Mouse (Mus musculus) telencephalon, adult 2 months (tissue): ENCODE data around the gene Cacng1.

Experiments used
- DNase-seq: peaks from one replicate; pipeline ENCODE4 v3.0.0-alpha.2; 2011; ENCODE audit warnings: low read depth, low spot score

Gene Cacng1

GRCm38 (mm10) chr11:107716332-107716938 lies at the start of gene Cacng1:
Cacng1 (minus strand) TSS chr11:107716522.
- no peak for DNase-seq

- DNase-seq, result no peak
Observed at GRCm38 (mm10) chr11:107762688-107763460, 46.6 kb upstream of the Cacng1 start.

GRCm38 (mm10) chr11:107761790-107762500 lies 45.6 kb upstream of the Cacng1 start:
- no peak for DNase-seq

GRCm38 (mm10) chr11:107760001-107760400 lies 43.7 kb upstream of the Cacng1 start:
- DNase-seq, result no peak

GRCm38 (mm10) chr11:107759516-107759915 lies 43.2 kb upstream of the Cacng1 start:
- DNase-seq, result no peak

GRCm38 (mm10) chr11:107749114-107749513 lies 32.8 kb upstream of the Cacng1 start:
- no peak for DNase-seq

- DNase-seq, result no peak
Observed at GRCm38 (mm10) chr11:107748243-107749035, 32.1 kb upstream of the Cacng1 start.

- no peak for DNase-seq
Observed at GRCm38 (mm10) chr11:107743100-107743499, 26.8 kb upstream of the Cacng1 start.

- no peak for DNase-seq
Observed at GRCm38 (mm10) chr11:107738418-107739099, 22.2 kb upstream of the Cacng1 start.

GRCm38 (mm10) chr11:107737886-107738285 lies 21.6 kb upstream of the Cacng1 start:
- DNase-seq, result no peak

- no peak for DNase-seq
Observed at GRCm38 (mm10) chr11:107734133-107734532, 17.8 kb upstream of the Cacng1 start.

GRCm38 (mm10) chr11:107731498-107731897 lies 15.2 kb upstream of the Cacng1 start:
- DNase-seq, result no peak

GRCm38 (mm10) chr11:107730940-107731339 lies 14.6 kb upstream of the Cacng1 start:
- DNase-seq, result peak; percentile 42

- DNase-seq, result no peak
Observed at GRCm38 (mm10) chr11:107729141-107729540, 12.8 kb upstream of the Cacng1 start.

- DNase-seq, result no peak
Observed at GRCm38 (mm10) chr11:107728073-107728863, 11.9 kb upstream of the Cacng1 start.

- no peak for DNase-seq
Observed at GRCm38 (mm10) chr11:107724603-107725002, 8.3 kb upstream of the Cacng1 start.

- no peak for DNase-seq
Observed at GRCm38 (mm10) chr11:107721057-107721456, 4.7 kb upstream of the Cacng1 start.

GRCm38 (mm10) chr11:107720264-107721021 lies 4.1 kb upstream of the Cacng1 start:
- no peak for DNase-seq

GRCm38 (mm10) chr11:107714368-107714767 lies 2.0 kb downstream of the Cacng1 start:
- no peak for DNase-seq

GRCm38 (mm10) chr11:107710379-107710778 lies 5.9 kb downstream of the Cacng1 start:
- no peak for DNase-seq
